Mouse (Mus musculus) liver, adult 2 months (tissue): ENCODE results near the gene Ptpn11.

Source experiments
- CTCF ChIP-seq: fragments of 200-500 bp; IDR thresholded peaks from 2 replicates; pipeline ENCODE4 v1.5.1; 2011; ENCODE audit warnings: low read depth, low read length, control low read depth
- POLR2A ChIP-seq: fragments of 200-500 bp; IDR thresholded peaks from 2 replicates; pipeline ENCODE4 v1.6.1; 2011; ENCODE audit warnings: low read length, control low read depth; ENCODE audit not compliant: insufficient read depth; ENCODE audit errors: extremely low read depth

DNA sequence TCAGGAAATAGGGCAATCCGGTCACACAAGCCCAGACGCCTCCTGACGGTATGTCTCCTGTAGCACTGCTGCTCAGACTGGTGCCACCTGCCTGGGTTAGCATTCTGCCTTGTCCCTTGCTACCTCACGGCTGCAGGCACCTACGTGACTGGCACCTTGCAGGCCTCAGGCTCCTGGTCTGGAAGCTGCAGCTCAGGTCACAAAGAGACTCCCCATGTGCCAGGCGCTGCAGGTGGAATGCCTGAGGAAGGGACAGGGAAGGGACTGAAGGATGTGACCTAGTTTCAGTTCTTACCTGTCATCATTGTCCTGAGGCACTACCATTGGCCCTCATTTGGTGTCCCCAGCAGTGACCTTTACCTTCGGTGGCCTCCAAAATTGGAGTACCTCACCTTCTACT lies 82.0 kb downstream of the Ptpn11 start:
- no peak for TF ChIP-seq POLR2A
- no peak for TF ChIP-seq CTCF
